Mouse (Mus musculus): ENCODE results near the gene Map3k7. TPM values are rescaled to one million over a fixed set of nuclear protein-coding genes. Genes with fewer than 3 reads are reported as not detected.

The Map3k7 gene
- polyA plus RNA-seq, 1 experiment from 2014 or later: 48.2 TPM

- WGBS: 46% methylated on average over 2 of the region's 2 CpGs
- peak overlapping the region; percentile 40; the same call in 1 of the 2 replicates for H3K4me2 ChIP-seq (ENCODE audit: low read depth, low read length)
- H3K27ac ChIP-seq (replicated peaks; ENCODE audit: low read depth, low read length): no peak overlapping the region
- no peaks in the 10 kb centered on the region for H3K9me3 ChIP-seq (replicated peaks; ENCODE audit: control insufficient read depth, low read length)
- no peak overlapping the region for H3K9ac ChIP-seq (replicated peaks; ENCODE audit: low read length)
- H3K36me3 ChIP-seq (replicated peaks; ENCODE audit: control insufficient read depth, insufficient read depth, low read depth, low read length): no peaks in the 10 kb centered on the region
- no peaks in the 10 kb centered on the region for H3K4me1 ChIP-seq (ENCODE audit: control insufficient read depth, insufficient read depth, low read length)
- no peak for ATAC-seq (replicated peaks; ENCODE audit: insufficient number of reproducible peaks, low FRiP score, low TSS enrichment, low read depth)
- no peak for DNase-seq (ENCODE audit: low spot score)
- H3K4me3 ChIP-seq (ENCODE audit: low read depth, low read length): 0 out of 2 replicates have a peak overlapping the region, but pooled peaks have one; percentile 3
- H3K27me3 ChIP-seq (ENCODE audit: control insufficient read depth, insufficient read depth, low read length): no peaks in the 10 kb centered on the region
These were observed 1.3 kb downstream of the Map3k7 start for GRCm38 (mm10) chr4:31965208-31965607.

GRCm38 (mm10) chr4:31971437-31971836, 7.5 kb downstream of the Map3k7 start:
- H3K36me3 ChIP-seq (replicated peaks; ENCODE audit: control insufficient read depth, insufficient read depth, low read depth, low read length): no peaks in the 10 kb centered on the region
- no peak overlapping the region for H3K4me2 ChIP-seq (ENCODE audit: low read depth, low read length)
- H3K9ac ChIP-seq (replicated peaks; ENCODE audit: low read length): no peak overlapping the region
- no peak overlapping the region for H3K4me3 ChIP-seq (ENCODE audit: low read depth, low read length)
- no peak overlapping the region for H3K27ac ChIP-seq (replicated peaks; ENCODE audit: low read depth, low read length)
- no peaks in the 10 kb centered on the region for H3K27me3 ChIP-seq (ENCODE audit: control insufficient read depth, insufficient read depth, low read length)
- DNase-seq (ENCODE audit: low spot score) (no peak), ATAC-seq (replicated peaks; ENCODE audit: insufficient number of reproducible peaks, low FRiP score, low TSS enrichment, low read depth) (no peak)
- H3K9me3 ChIP-seq (replicated peaks; ENCODE audit: control insufficient read depth, low read length): no peaks in the 10 kb centered on the region
- 79% methylated on average over 1 of the region's 1 CpGs for WGBS
- H3K4me1 ChIP-seq (ENCODE audit: control insufficient read depth, insufficient read depth, low read length): no peaks in the 10 kb centered on the region

- no peak overlapping the region for H3K27ac ChIP-seq (replicated peaks; ENCODE audit: low read depth, low read length)
- peak; percentile 12 for DNase-seq (ENCODE audit: low spot score)
- no peak overlapping the region for H3K9ac ChIP-seq (replicated peaks; ENCODE audit: low read length)
- H3K9me3 ChIP-seq (replicated peaks; ENCODE audit: control insufficient read depth, low read length): no peaks in the 10 kb centered on the region
- 59% methylated on average over 6 of the region's 6 CpGs for WGBS
- ATAC-seq (replicated peaks; ENCODE audit: insufficient number of reproducible peaks, low FRiP score, low TSS enrichment, low read depth): no peak
- H3K4me1 ChIP-seq (ENCODE audit: control insufficient read depth, insufficient read depth, low read length): no peaks in the 10 kb centered on the region
- H3K27me3 ChIP-seq (ENCODE audit: control insufficient read depth, insufficient read depth, low read length): no peaks in the 10 kb centered on the region
- no peaks in the 10 kb centered on the region for H3K36me3 ChIP-seq (replicated peaks; ENCODE audit: control insufficient read depth, insufficient read depth, low read depth, low read length)
- no peak overlapping the region for H3K4me2 ChIP-seq (ENCODE audit: low read depth, low read length)
- no peak overlapping the region for H3K4me3 ChIP-seq (ENCODE audit: low read depth, low read length)
These were observed 8.3 kb downstream of the Map3k7 start for GRCm38 (mm10) chr4:31972181-31972580.

- no peak overlapping the region for H3K27ac ChIP-seq (replicated peaks; ENCODE audit: low read depth, low read length)
- DNase-seq (ENCODE audit: low spot score): no peak
- H3K9me3 ChIP-seq (replicated peaks; ENCODE audit: control insufficient read depth, low read length): no peaks in the 10 kb centered on the region
- ATAC-seq (replicated peaks; ENCODE audit: insufficient number of reproducible peaks, low FRiP score, low TSS enrichment, low read depth): no peak
- no peak overlapping the region for H3K9ac ChIP-seq (replicated peaks; ENCODE audit: low read length)
- peaks cover 5% of the 10 kb centered on the region; the same call in 1 of the 2 replicates for H3K36me3 ChIP-seq (replicated peaks; ENCODE audit: control insufficient read depth, insufficient read depth, low read depth, low read length)
- WGBS: 76% methylated on average over 3 of the region's 3 CpGs
- H3K4me1 ChIP-seq (ENCODE audit: control insufficient read depth, insufficient read depth, low read length): no peaks in the 10 kb centered on the region
- no peak overlapping the region for H3K4me2 ChIP-seq (ENCODE audit: low read depth, low read length)
- H3K27me3 ChIP-seq (ENCODE audit: control insufficient read depth, insufficient read depth, low read length): no peaks in the 10 kb centered on the region
- H3K4me3 ChIP-seq (ENCODE audit: low read depth, low read length): no peak overlapping the region
These were observed 11.5 kb downstream of the Map3k7 start for GRCm38 (mm10) chr4:31975260-31975950.

- no peak for DNase-seq (ENCODE audit: low spot score)
- H3K36me3 ChIP-seq (replicated peaks; ENCODE audit: control insufficient read depth, insufficient read depth, low read depth, low read length): peaks cover 8% of the 10 kb centered on the region
- WGBS: 93% methylated on average over 8 of the region's 8 CpGs
These were observed 18.0 kb downstream of the Map3k7 start for GRCm38 (mm10) chr4:31981863-31982262.

DNA sequence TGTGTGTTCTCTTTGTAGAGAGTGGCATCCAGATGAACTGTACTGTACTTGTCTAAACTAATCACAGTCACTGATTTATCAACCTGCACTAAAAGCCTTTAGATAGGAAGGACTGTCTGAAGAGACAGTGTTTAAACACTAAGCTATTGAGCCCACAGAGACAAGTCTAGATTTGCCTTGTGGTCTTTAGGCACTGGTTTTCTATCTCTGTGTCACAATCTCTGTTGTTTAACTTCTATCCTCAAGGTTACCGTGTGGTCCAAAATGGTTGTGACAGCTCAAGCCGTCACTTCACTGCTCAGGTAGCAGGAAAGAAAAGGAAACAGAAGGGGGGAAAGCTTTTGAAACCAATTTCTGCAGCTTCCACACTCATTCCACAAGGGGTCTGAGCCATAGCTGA, 29.5 kb downstream of the Map3k7 start:
- H3K36me3 ChIP-seq (replicated peaks; ENCODE audit: control insufficient read depth, insufficient read depth, low read depth, low read length): peaks cover 5% of the 10 kb centered on the region
- DNase-seq (ENCODE audit: low spot score) (no peak), ATAC-seq (replicated peaks; ENCODE audit: insufficient number of reproducible peaks, low FRiP score, low TSS enrichment, low read depth) (no peak)
- H3K4me1 ChIP-seq (ENCODE audit: control insufficient read depth, insufficient read depth, low read length): no peaks in the 10 kb centered on the region
- no peaks in the 10 kb centered on the region for H3K9me3 ChIP-seq (replicated peaks; ENCODE audit: control insufficient read depth, low read length)
- H3K27ac ChIP-seq (replicated peaks; ENCODE audit: low read depth, low read length): no peak overlapping the region
- WGBS: 87% methylated on average over 2 of the region's 2 CpGs
- no peaks in the 10 kb centered on the region for H3K27me3 ChIP-seq (ENCODE audit: control insufficient read depth, insufficient read depth, low read length)
- no peak overlapping the region for H3K4me3 ChIP-seq (ENCODE audit: low read depth, low read length)
- no peak overlapping the region for H3K9ac ChIP-seq (replicated peaks; ENCODE audit: low read length)
- H3K4me2 ChIP-seq (ENCODE audit: low read depth, low read length): no peak overlapping the region

More at GRCm38 (mm10) chr4:31981863-31982262, 18.0 kb downstream of the Map3k7 start:
- Histone ChIP-seq H3K27me3 (ENCODE audit: control insufficient read depth, insufficient read depth, low read length) (no peaks in the 10 kb centered on the region), H3K4me1 (ENCODE audit: control insufficient read depth, insufficient read depth, low read length) (no peaks in the 10 kb centered on the region), H3K4me3 (ENCODE audit: low read depth, low read length) (no peak overlapping the region), H3K4me2 (ENCODE audit: low read depth, low read length) (no peak overlapping the region), H3K27ac (replicated peaks; ENCODE audit: low read depth, low read length) (no peak overlapping the region), H3K9me3 (replicated peaks; ENCODE audit: control insufficient read depth, low read length) (no peaks in the 10 kb centered on the region), H3K9ac (replicated peaks; ENCODE audit: low read length) (no peak overlapping the region)
- ATAC-seq (replicated peaks; ENCODE audit: insufficient number of reproducible peaks, low FRiP score, low TSS enrichment, low read depth): no peak

- DNase-seq (ENCODE audit: low spot score): no peak
These were observed 30.0 kb downstream of the Map3k7 start for GRCm38 (mm10) chr4:31993865-31994264.

GRCm38 (mm10) chr4:32001498-32001897, 37.6 kb downstream of the Map3k7 start:
- Histone ChIP-seq H3K4me3 (ENCODE audit: low read depth, low read length) (no peak overlapping the region), H3K9ac (replicated peaks; ENCODE audit: low read length) (no peak overlapping the region), H3K27me3 (ENCODE audit: control insufficient read depth, insufficient read depth, low read length) (no peaks in the 10 kb centered on the region), H3K4me1 (ENCODE audit: control insufficient read depth, insufficient read depth, low read length) (no peaks in the 10 kb centered on the region), H3K27ac (replicated peaks; ENCODE audit: low read depth, low read length) (no peak overlapping the region), H3K9me3 (replicated peaks; ENCODE audit: control insufficient read depth, low read length) (no peaks in the 10 kb centered on the region), H3K4me2 (ENCODE audit: low read depth, low read length) (no peak overlapping the region), H3K36me3 (replicated peaks; ENCODE audit: control insufficient read depth, insufficient read depth, low read depth, low read length) (peaks cover 2% of the 10 kb centered on the region; the same call in 1 of the 2 replicates)
- no peak for DNase-seq (ENCODE audit: low spot score)
- WGBS: 90% methylated on average over 3 of the region's 3 CpGs
- no peak for ATAC-seq (replicated peaks; ENCODE audit: insufficient number of reproducible peaks, low FRiP score, low TSS enrichment, low read depth)

More at GRCm38 (mm10) chr4:31993865-31994264, 30.0 kb downstream of the Map3k7 start:
- Histone ChIP-seq H3K4me2 (ENCODE audit: low read depth, low read length) (no peak overlapping the region), H3K36me3 (replicated peaks; ENCODE audit: control insufficient read depth, insufficient read depth, low read depth, low read length) (peaks cover 5% of the 10 kb centered on the region), H3K9ac (replicated peaks; ENCODE audit: low read length) (no peak overlapping the region), H3K27me3 (ENCODE audit: control insufficient read depth, insufficient read depth, low read length) (no peaks in the 10 kb centered on the region), H3K4me3 (ENCODE audit: low read depth, low read length) (no peak overlapping the region), H3K27ac (replicated peaks; ENCODE audit: low read depth, low read length) (no peak overlapping the region), H3K9me3 (replicated peaks; ENCODE audit: control insufficient read depth, low read length) (no peaks in the 10 kb centered on the region), H3K4me1 (ENCODE audit: control insufficient read depth, insufficient read depth, low read length) (no peaks in the 10 kb centered on the region)
- ATAC-seq (replicated peaks; ENCODE audit: insufficient number of reproducible peaks, low FRiP score, low TSS enrichment, low read depth): no peak
- 56% methylated on average over 1 of the region's 1 CpGs for WGBS

Measured in embryonic facial prominence, embryonic 11.5 days (tissue).